8 mouse cellular contexts compared by ENCODE assay signal in the genomic region with DNA sequence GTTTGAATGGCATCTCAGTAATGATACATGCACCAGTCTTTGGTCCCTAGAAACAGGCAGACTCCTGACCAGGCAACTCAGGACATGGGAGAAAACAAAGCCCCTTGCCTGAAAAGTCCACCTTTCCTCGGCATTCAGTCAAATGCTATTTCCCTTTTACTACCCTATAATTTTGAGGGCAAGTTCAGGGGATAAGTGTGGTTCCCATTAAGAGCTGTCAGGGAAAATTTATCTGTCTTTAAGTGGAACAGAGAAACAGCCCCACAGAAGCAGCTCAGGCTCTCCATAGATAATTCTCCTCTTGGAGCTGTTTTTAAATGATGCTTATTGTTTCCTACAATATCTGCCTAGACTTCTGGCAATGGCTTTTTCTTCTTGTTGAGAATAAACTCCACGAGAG.
"Had no signal": no experiment of that assay in that cellular context is flagged by ENCODE, and none has a peak within 500 bp of the region (broad histone marks: within the 10 kb centered on the region; RNA-seq: fewer than 3 reads in every experiment).

No protein-coding gene starts in this region.

- DNase-seq: liver, postnatal 0 days; lung, adult 2 months; lung, postnatal 14 days; lung, postnatal 4 days; right cerebral cortex, postnatal 14 days; thymus, adult 2 months; thymus, postnatal 25 days; thymus, postnatal 4 days had no signal
